Mouse (Mus musculus): ENCODE results near the gene Fnip2. TPM values are rescaled to one million over a fixed set of nuclear protein-coding genes. Genes with fewer than 3 reads are reported as not detected.

Gene Fnip2
- polyA plus RNA-seq, 1 experiment from 2014 or later: 6.5 TPM

- H3K4me3 ChIP-seq: no peak overlapping the region
- H3K27me3 ChIP-seq (ENCODE audit: poor library complexity, severe bottlenecking): no peaks in the 10 kb centered on the region
- H3K36me3 ChIP-seq (replicated peaks): no peaks in the 10 kb centered on the region
- 35% methylated on average over 5 of the region's 5 CpGs for WGBS
- no peak for DNase-seq (ENCODE audit: extremely low spot score, low spot score)
- H3K9me3 ChIP-seq: no peaks in the 10 kb centered on the region
- H3K27ac ChIP-seq: peak overlapping the region; percentile 56; the same call in 1 of the 2 replicates
- peaks cover 45% of the 10 kb centered on the region for H3K4me1 ChIP-seq
Measured at GRCm38 (mm10) chr3:79410629-79410995, 157.0 kb downstream of the Fnip2 start.

GRCm38 (mm10) chr3:79409927-79410628, 157.5 kb downstream of the Fnip2 start:
- Histone ChIP-seq H3K9me3 (no peaks in the 10 kb centered on the region), H3K27ac (peak overlapping the region; percentile 75), H3K27me3 (ENCODE audit: poor library complexity, severe bottlenecking) (no peaks in the 10 kb centered on the region), H3K36me3 (replicated peaks) (no peaks in the 10 kb centered on the region), H3K4me3 (no peak overlapping the region), H3K4me1 (peaks cover 45% of the 10 kb centered on the region)
- DNase-seq (ENCODE audit: extremely low spot score, low spot score): peak; percentile 62
- WGBS: 37% methylated on average over 10 of the region's 10 CpGs

- H3K4me1 ChIP-seq: peaks cover 45% of the 10 kb centered on the region
- no peaks in the 10 kb centered on the region for H3K36me3 ChIP-seq (replicated peaks)
- H3K4me3 ChIP-seq: no peak overlapping the region
- no peaks in the 10 kb centered on the region for H3K27me3 ChIP-seq (ENCODE audit: poor library complexity, severe bottlenecking)
- no peak overlapping the region for H3K27ac ChIP-seq
- no peaks in the 10 kb centered on the region for H3K9me3 ChIP-seq
- DNase-seq (ENCODE audit: extremely low spot score, low spot score): no peak
- 49% methylated on average over 4 of the region's 4 CpGs for WGBS
Measured at GRCm38 (mm10) chr3:79408546-79408945, 159.1 kb downstream of the Fnip2 start.

Other genes with a start within 250 kb of the Fnip2 start
- gene Gm17359, start 231.1 kb downstream of the Fnip2 start, polyA plus RNA-seq (2016; fragmentation: Nextera tagmentation; extraction: Ambion mirVana): not detected in 2 replicates
- 241 and 245 TPM in 2 replicates for gene Ppid, start 23.5 kb upstream of the Fnip2 start, polyA plus RNA-seq (2016; fragmentation: Nextera tagmentation; extraction: Ambion mirVana)
- gene 4930579G24Rik, start 61.3 kb upstream of the Fnip2 start, polyA plus RNA-seq (2016; fragmentation: Nextera tagmentation; extraction: Ambion mirVana): 23.6 and 23.9 TPM in 2 replicates
- 41.1 and 43.8 TPM in 2 replicates for gene Etfdh, start 61.7 kb upstream of the Fnip2 start, polyA plus RNA-seq (2016; fragmentation: Nextera tagmentation; extraction: Ambion mirVana)
- gene Rxfp1, start 170.1 kb upstream of the Fnip2 start, polyA plus RNA-seq (2016; fragmentation: Nextera tagmentation; extraction: Ambion mirVana): not detected in 2 replicates